Mouse (Mus musculus) urinary bladder, postnatal 25 days (tissue): ENCODE data around the gene Amigo1.

Source experiments
- DNase-seq: peaks from one replicate; pipeline ENCODE4 v3.0.0; 2022; ENCODE audit warnings: low spot score

Gene Amigo1

GRCm38 (mm10) chr3:108186098-108187047 lies at the start of gene Amigo1:
TSS of gene Amigo1 (plus strand) at chr3:108186335.
- no peak for DNase-seq

GRCm38 (mm10) chr3:108139113-108139512 lies 47.0 kb upstream of the Amigo1 start:
- DNase-seq = no peak

- DNase-seq = no peak
Observed at GRCm38 (mm10) chr3:108140786-108141185, 45.3 kb upstream of the Amigo1 start.

GRCm38 (mm10) chr3:108145534-108146445 lies 40.3 kb upstream of the Amigo1 start, which contains the start of gene Gnai3:
TSS of gene Gnai3 (minus strand) at chr3:108146146.
- peak; percentile 86 for DNase-seq

DNA sequence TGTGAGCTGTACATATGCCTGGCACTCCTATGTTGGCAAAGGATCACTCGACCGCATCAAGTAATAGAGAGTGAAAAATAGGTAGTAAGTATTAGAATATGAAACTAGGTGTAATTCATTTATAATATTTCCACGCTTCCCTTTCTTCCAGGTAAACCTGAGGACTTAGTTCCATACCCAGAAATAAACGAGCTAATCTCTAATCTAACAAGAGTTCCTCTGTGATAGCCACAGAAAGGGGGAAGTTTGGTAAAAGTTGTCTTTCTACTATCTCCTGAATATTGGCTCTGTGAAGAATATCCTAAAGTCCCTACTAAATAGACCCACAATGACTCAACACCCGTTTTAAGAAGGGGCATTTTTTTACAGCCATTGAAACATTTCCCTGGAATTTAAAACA lies 39.5 kb upstream of the Amigo1 start:
- DNase-seq = no peak

DNA sequence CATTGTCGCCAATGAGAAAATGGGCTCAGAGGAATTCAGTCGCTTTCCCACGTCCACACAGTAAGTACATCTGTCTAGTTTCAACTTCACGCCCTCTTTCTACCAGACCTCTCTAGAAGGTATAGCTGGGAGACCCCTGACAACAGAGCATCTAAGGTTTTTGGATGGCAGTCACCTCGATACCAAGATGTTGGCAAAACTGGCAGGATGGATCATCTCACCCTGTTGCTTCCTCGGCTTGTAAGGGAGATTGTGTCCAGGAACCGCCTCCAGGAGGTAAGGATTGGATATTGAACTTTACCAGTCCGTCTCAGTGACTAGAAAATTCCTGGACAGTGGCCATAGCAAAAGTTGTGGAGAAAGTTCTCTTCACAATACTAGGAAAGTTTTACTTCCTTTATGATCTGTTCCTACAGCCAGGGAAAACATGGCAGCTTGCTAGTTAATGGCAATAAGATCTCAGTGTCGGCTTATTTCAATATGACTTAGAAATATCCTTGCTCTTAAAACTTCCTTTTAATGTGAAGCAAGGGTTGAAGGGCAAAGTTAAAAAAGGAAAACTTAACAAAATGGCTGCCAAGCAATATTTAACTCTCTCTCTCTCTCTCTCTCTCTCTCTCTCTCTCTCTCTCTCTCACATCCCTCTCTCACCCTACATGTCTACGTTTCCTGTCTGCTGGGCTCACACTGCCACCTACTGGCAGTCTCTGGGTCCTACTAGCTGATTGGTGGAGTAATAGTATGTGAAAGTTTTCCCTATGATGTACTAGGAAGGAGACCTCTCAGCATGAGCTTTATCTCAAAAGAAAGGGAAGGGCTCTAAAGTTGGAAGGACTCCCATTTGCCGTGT lies 38.5 kb upstream of the Amigo1 start:
- DNase-seq = peak; percentile 84

DNA sequence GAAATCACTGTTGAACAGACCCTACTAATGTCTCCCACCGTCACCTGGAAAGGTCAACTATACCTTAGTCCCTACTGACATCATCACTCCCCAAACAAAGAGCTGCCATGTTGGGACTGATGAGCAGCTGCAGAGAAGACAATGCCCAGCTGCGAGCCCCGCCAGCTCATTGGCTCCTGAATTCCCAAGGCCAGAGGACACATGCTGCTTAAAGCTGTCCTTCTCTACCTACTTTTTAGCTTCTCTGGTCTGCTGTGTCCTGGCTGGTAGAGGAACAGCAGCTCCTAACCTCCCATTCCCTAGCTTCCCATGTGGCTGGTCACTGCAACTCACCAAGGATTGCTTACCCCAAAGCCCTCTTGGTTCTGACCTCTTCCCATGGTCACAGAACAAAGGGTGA lies 33.8 kb upstream of the Amigo1 start:
- DNase-seq = no peak

DNA sequence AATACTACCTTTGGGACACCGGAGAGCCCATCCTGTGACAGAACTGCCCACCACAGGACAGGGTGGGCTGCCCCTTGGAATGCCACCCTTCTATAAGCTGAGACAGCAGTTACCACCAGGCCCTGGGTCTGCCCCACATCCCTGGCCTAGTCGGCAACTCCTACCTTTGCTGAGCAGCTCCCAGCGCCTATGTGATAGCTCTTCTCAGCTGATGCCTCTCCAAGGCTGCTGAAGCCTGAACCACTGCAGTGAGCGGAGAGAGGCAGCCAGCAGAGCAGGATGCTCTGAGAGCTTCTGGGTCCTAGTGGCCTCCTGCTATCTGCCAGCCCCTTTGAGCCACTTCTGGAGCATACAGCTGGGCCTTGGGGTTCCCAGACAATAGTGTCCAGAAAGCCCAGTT lies 31.5 kb upstream of the Amigo1 start, which contains the start of gene Gpr61:
Gpr61 (minus strand) TSS at position 227 of the 400 bp plus-strand sequence.
- DNase-seq = no peak

DNA sequence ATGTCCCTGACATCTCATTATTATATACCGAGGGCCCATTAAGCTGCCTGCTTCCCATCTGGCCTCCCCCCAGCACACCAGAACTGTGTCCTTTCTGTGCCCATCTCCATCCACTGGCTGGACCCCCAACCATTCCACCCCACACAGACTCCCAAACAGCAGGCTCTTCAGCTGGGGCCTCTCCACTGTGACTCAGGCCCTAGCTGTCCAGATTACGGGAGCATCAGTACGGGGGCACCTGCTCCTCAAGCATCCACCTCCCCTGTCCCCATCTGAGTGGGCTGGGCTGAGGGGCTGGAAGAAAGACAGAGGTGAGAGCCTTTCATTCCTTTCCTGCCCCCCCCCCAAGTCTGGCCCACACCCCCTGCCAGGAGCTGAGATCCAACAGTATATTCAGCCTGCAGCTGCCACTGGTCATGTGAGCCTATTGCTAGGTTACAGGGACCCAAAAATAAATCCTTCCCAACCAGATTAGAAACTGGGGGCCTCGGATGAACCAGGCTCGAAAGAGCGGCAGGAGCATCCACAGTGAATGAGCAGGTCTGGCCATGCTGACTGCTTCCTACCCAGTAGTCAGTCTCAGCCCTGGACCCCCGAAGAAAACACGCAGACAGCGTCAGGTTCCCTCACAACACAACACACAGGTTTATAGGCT lies 27.6 kb upstream of the Amigo1 start:
- DNase-seq = no peak

DNA sequence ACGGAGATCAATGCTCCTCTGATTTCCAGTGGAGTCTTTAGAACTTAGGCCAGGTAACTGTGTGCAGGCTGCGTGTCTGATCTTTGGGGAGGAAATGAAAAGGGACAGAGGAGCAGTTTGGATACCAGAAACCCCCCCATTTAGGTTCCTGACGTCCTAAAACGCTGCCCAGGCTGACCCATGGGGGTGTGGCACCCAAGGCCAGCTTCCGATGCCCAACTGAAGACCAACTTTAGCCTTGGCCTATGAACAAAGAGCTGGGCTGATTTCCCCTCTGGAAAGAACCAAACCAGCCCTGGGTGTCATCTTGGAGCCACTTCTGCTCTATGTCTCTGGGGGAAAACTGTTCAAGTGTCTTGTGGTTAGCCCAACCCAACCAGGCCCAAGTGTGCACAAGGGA lies 22.0 kb upstream of the Amigo1 start:
- DNase-seq = no peak

- peak; percentile 71 for DNase-seq
Observed at GRCm38 (mm10) chr3:108164807-108165206, 21.3 kb upstream of the Amigo1 start.

DNA sequence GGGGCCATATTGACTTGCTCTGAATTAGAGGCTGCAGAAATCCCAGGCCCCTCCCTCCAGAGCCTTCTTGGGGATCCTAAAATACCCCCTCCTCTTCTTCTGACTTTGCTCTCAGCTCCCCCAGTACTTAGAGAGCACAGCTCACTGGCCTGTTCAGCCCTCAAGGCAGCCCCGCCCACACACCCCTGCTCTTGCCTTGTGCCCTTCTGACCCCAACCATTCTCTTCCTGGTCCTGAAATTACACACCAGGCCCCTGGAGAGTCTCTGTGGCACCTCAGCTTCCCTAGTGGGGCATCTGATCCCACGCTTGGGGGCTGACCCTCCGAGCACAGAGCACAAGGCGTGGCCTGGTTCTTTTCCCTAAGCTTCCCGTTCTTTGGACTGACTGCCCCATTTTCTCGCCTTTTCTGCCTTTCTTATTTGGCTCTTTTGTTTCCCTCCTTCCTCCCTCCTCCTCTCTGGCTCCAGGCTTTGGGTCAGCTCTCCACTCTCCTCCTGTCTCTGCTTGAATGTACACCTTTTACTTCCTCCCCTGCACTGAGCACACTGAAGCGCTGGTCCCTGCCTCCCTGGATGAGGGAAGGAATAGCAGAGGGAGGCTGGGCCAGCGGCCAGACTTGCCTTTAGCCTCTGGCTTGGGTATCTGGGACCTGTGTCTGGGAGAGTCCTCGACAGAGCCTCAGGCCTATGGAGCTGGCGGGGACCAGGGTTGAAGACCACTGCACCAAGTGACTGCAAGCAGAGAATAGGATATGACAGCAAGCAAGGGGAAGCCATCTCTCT lies 20.4 kb upstream of the Amigo1 start:
- DNase-seq = no peak

DNA sequence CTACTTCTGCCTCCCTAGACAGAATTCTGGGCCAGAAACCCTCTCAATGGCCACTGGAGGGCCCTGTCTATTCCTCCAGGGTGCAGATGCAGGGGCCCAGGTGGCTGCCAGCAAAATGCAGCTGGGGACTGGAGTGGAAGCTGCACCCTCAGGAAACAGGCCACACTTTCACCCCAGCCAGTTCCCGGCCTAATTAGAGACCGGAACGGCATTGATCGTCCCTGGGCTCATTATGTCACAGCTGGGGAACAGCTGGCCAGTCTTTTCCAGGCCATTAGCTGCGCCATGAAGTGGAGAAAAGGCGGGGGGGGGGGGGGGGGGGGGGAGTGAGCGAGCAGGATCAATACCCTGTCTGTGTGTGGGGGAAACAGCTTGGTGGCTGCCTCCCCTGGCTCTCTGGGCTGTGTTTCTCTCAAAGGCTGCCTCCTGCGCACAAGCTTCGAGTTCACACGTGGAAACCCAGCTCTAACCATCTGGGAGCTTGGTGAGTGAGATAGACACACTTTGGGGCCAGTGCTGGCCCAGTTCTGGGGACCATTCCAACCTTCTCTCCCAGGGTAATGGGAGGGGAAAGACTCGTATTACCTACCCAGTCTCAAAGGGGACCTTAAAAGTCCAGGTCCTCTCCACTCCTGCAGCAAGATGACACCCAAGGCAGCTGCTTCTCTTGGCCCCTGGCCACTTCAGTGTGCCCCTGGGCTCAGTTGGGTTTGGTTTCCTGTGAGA lies 19.5 kb upstream of the Amigo1 start:
- no peak for DNase-seq

- DNase-seq = no peak
Observed at GRCm38 (mm10) chr3:108167499-108167898, 18.6 kb upstream of the Amigo1 start.

DNA sequence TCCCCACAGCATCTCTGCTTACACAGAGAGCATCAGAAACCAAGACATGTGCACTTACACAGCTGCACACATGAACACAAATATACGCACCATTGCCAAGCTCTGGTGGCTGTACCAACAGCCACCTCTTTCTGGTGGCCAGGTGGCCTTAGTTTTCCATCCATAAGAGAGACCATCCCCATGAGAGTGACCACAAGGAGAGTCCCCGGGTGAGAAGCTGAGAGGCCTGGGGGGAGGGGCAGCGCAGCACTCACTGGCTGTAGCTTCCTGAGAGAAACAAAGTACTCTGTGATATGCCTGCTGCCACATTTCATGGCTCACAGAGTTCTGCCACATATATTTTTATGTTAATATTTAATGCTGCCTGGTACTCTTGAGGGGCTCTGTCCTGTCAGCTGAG lies 16.9 kb upstream of the Amigo1 start:
- DNase-seq = no peak

GRCm38 (mm10) chr3:108174672-108175531 lies 11.2 kb upstream of the Amigo1 start:
- no peak for DNase-seq

DNA sequence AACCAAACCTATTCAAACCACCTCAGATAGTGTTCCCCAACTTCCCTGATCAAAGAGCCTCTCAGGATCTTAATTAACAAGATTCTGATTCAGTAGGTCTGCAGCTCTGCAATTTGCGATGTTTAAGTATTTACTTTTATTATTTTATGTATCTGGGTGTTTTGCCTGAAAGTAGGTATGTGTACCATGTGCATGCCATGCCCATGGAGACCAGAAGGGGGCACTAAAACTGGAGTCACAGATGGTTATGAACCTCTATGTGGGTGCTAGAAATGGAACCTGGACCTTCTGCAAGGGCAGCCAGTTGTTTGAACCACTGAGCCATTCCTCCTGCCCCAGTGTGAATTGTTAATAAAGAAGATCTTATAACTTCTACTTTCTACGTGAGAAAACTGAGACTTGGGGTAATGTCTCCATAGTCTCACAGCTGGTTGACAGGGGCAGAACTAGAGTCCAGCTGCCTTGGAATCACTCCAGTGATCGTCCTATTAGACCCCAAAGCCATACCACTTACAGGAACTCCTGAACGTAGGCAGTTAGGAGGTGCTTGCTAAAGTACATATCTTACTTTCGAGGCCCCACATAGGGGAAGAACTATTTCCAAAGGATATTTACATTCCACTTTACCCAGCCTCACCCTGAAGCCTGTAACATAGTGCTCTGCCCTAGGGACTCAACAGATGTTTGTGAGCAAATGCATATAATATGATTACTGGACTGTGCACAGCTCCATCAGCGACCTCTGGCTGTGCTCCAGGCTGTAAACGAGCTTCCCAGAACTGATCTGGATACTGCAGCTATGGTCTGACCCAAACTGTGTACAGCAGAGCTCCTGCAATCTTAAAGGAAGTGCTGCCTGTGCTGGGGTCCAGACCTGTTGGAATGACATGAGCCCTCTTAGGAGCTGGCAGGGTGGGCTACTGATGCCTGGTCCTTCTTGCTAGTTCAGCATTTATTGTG lies 7.1 kb upstream of the Amigo1 start:
- no peak for DNase-seq
